Mouse (Mus musculus): ENCODE measurements around the gene H2-Ab1. TPM values are rescaled to one million over a fixed set of nuclear protein-coding genes. Genes with fewer than 3 reads are reported as not detected.
A peak's percentile ranks its signal among the peaks of the same experiment; 100 is the strongest.

The H2-Ab1 gene
- total RNA-seq, 2 experiments from 2014 or later: 0.80 to 1.2 TPM

GRCm38 (mm10) chr17:34237741-34238140 is 19.7 kb upstream of the H2-Ab1 start:
- intact Hi-C loops (cut with DNase I): loop anchor here (5.0 kb wide), 1 partner anchor 65 kb away; no protein-coding TSS in a partner anchor
- no peak for DNase-seq

- DNase-seq: no peak
- intact Hi-C loops (cut with DNase I): loop anchor here (5.0 kb wide), 1 partner anchor 66 kb away; no protein-coding TSS in a partner anchor
Measured at GRCm38 (mm10) chr17:34238706-34239105, 18.8 kb upstream of the H2-Ab1 start, which contains the start of gene H2-Ob. H2-Ob (plus strand) TSS chr17:34238903.

DNA sequence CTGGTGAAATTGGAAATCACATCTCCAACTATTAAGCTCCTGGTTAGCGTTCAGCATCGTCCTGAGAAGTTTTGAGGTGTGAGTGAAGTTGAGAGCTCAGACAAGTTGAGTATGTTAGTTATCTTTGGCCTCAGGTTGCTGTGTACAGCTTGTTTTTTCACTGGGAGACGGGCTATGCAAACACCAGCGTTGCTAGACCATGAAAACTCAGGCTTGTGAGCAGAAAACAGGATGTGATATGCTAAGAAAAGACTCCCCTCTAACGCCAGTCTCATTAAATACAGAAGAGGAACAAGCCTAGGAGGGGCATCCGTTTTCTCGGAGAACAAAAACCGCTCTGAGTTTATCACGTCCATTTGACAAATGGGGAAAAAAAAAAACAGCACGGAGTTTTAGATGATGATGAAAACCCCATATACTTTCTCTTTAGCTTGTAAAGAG is 17.9 kb upstream of the H2-Ab1 start:
- intact Hi-C loops (cut with DNase I): loop anchor here (5.0 to 10.0 kb wide), 2 partner anchors 67 to 105 kb away; no protein-coding TSS in a partner anchor
- no peak for DNase-seq

- no peak for DNase-seq
- intact Hi-C loops (cut with DNase I): loop anchor here (10.0 kb wide), 1 partner anchor 104 kb away; no protein-coding TSS in a partner anchor
Measured at GRCm38 (mm10) chr17:34240366-34240765, 17.1 kb upstream of the H2-Ab1 start.

- DNase-seq: no peak
Measured at GRCm38 (mm10) chr17:34240916-34241315, 16.6 kb upstream of the H2-Ab1 start.

GRCm38 (mm10) chr17:34244656-34245055 is 12.8 kb upstream of the H2-Ab1 start:
- no peak for DNase-seq
- intact Hi-C loops (cut with DNase I): loop anchor here (10.0 kb wide), 1 partner anchor 100 kb away; no protein-coding TSS in a partner anchor

More at GRCm38 (mm10) chr17:34240916-34241315, 16.6 kb upstream of the H2-Ab1 start:
- intact Hi-C loops (cut with DNase I): loop anchor here (10.0 kb wide), 1 partner anchor 104 kb away; no protein-coding TSS in a partner anchor

DNA sequence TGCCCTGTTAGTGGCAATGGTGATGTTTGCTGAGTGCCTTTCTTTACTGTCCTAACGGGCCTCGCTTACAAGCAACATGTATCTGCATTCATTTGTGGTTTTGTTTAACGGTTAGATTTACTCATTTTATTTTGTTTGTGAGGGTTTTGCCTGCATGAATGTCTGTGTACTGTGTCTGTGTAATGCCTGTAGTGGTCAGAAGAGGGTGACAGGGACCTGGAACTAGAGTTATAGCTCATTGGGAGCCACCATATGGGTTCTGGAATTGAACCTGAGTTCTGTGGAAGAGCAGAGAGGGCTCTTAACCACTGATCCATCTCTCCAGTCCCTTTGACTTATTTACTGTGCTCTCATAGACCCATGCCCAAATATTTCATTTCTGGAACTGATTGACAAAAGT is 10.4 kb upstream of the H2-Ab1 start:
- intact Hi-C loops (cut with DNase I): loop anchor here (10.0 kb wide), 1 partner anchor 98 kb away; no protein-coding TSS in a partner anchor
- no peak for DNase-seq

- intact Hi-C loops (cut with DNase I): loop anchor here (10.0 kb wide), 1 partner anchor 96 kb away; no protein-coding TSS in a partner anchor
- DNase-seq: no peak
Measured at GRCm38 (mm10) chr17:34248764-34249163, 8.7 kb upstream of the H2-Ab1 start.

- no peak for DNase-seq
- intact Hi-C loops (cut with DNase I): loop anchor here (10.0 kb wide), 1 partner anchor 95 kb away; no protein-coding TSS in a partner anchor
Measured at GRCm38 (mm10) chr17:34249361-34249760, 8.1 kb upstream of the H2-Ab1 start.

- DNase-seq: peak; percentile 44
Measured at GRCm38 (mm10) chr17:34249878-34250277, 7.6 kb upstream of the H2-Ab1 start.

DNA sequence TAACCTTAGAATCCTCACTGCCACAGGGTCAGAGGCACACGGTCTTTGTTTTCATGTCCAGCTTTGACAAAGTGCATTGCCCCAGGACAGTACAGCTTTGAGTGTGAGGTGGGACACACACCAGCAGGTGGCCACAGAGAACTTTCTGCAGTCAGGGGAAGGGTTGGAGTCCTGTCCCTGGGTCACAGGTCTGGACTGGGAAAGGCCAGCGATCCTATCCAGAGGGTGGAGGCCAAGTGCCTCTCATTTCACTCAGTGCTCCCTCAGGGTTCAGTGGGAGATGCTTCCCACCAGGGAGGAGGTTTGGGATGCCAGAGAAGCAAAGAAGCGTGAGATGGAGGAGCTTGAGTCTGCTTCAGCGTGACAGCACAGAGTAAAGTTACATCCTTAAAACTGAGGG is 5.8 kb upstream of the H2-Ab1 start:
- intact Hi-C loops (cut with DNase I): loop anchor here (5.0 kb wide), 1 partner anchor 56 kb away; the partner anchor contains the start of gene H2-Eb1
- DNase-seq: no peak

More at GRCm38 (mm10) chr17:34249878-34250277, 7.6 kb upstream of the H2-Ab1 start:
- intact Hi-C loops (cut with DNase I): loop anchor here (5.0 to 10.0 kb wide), 2 partner anchors 57 to 95 kb away; partner anchors contain the start of gene H2-Eb1

GRCm38 (mm10) chr17:34256501-34256900 is 988 bp upstream of the H2-Ab1 start:
- intact Hi-C loops (cut with DNase I): no loop called here
- DNase-seq: no peak

DNA sequence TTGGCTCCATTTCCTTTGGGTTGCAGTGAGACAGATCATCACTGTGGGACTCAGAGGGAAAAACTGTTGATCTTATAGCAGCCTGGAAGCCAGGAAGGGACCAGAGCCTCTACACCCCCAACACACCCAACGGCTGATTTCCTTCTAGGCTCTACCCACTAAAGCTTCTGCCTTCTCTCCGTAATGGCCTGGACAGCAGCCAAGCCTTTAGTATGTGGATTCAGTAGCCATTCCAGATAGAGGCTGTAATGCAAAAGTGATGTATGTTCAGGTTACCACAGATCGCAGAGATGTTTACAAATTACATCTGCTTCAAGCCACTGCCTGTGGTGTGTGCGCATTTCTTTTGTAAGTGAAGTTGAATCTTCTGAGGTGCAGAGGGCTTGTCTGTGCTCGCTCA is 3.1 kb downstream of the H2-Ab1 start:
- intact Hi-C loops (cut with DNase I): loop anchor here (5.0 kb wide), 1 partner anchor 52 kb away; no protein-coding TSS in a partner anchor
- no peak for DNase-seq

- peak; percentile 78 for DNase-seq
- intact Hi-C loops (cut with DNase I): loop anchor here (5.0 kb wide), 1 partner anchor 51 kb away; no protein-coding TSS in a partner anchor
Measured at GRCm38 (mm10) chr17:34261502-34261901, 4.0 kb downstream of the H2-Ab1 start.

DNA sequence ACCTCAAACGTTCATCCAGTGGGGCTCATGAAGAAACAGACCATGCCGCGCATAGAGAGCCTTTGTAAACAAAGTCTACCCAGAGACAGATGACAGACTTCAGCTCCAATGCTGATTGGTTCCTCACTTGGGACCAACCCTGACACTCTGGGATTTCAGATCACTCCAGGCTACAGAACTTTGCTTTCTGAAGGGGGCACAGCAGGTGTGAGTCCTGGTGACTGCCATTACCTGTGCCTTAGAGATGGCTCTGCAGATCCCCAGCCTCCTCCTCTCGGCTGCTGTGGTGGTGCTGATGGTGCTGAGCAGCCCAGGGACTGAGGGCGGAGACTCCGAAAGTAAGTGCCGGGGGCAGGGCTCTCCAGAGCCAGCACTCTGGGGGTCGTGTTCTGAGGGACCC is 5.6 kb downstream of the H2-Ab1 start:
- peak; percentile 50 for DNase-seq
- intact Hi-C loops (cut with DNase I): loop anchor here (5.0 kb wide), 1 partner anchor 49 kb away; no protein-coding TSS in a partner anchor

DNA sequence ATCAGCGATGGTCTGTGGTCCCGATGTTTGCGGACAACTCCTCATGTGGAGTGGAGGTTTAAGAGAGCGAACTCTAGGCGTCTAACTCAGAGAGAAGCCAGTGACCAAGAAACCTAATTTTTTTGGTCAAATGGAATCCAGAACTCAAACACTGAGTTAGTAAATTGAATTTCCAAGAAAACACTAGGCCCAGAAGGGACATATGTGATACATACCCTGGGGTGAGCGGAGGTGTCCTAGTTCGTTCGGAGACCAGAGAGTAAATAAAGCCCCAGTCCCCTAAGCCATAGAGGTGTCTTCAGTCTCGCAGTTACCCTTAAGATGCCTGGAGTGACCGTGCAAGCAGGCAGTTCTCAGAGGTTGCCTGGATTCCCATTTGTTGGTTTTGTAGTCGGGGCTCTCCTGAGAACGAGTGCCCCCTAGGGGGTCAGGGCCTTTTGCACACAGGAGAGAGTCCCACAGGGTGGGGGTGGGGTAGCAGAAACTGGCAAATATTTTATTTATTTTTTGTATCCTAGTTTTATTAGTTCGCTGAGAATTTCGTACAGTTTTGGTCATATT is 6.4 kb downstream of the H2-Ab1 start:
- intact Hi-C loops (cut with DNase I): loop anchor here (5.0 kb wide), 1 partner anchor 48 kb away; no protein-coding TSS in a partner anchor
- DNase-seq: no peak

GRCm38 (mm10) chr17:34264452-34265351 is 7.2 kb downstream of the H2-Ab1 start:
- DNase-seq: no peak
- intact Hi-C loops (cut with DNase I): loop anchor here (5.0 kb wide), 1 partner anchor 48 kb away; no protein-coding TSS in a partner anchor

DNA sequence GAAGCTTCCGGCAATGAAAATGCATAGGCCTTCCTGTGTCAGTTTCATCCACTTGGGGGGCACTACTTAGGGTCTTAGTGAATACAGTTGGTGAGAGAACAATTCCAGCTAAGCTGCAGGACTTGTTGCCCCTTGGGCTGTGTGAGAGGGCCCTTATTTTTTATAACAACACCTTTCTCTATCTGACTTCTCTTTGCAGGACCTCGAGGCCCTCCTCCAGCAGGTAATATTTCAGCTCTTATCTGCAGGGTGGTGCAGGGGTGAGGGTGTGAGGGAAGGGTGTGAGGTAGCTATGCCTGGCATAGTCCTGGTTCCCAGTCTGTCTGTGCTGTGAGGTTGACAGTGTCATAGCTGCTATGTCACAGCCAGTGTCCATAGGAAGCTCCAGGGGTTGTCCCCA is 10.8 kb downstream of the H2-Ab1 start:
- intact Hi-C loops (cut with DNase I): no loop called here
- DNase-seq: no peak

DNA sequence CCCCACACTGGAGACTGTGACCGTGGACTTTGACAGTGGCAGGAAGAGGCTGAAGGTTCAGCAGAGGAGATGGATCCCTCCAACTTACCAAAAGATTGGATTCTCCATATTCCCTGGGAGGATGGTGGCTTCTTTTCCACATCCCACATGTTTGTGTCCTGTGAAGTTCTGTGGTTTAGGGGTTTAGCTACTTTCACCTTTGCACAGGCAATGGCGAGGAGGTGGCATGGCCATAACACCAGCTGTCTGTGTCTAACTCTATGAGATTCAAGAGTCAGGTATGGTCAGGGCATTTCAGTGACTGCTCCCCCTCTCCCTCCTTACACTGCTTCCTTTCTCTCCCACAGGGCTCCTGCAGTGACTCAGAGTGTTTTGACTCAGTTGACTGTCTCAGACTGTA is 11.3 kb downstream of the H2-Ab1 start:
- intact Hi-C loops (cut with DNase I): no loop called here
- DNase-seq: no peak

GRCm38 (mm10) chr17:34269817-34270216 is 12.3 kb downstream of the H2-Ab1 start:
- intact Hi-C loops (cut with DNase I): no loop called here
- DNase-seq: no peak

- DNase-seq: no peak
- intact Hi-C loops (cut with DNase I): no loop called here
Measured at GRCm38 (mm10) chr17:34270230-34270629, 12.7 kb downstream of the H2-Ab1 start.

All from left cerebral cortex, postnatal 4 days (tissue).